Mouse (Mus musculus) splenic B cell, adult 2 months (primary cell): ENCODE measurements at regions not wholly inside any gene's neighbourhood (a gene's known extent, or its start where the extent isn't known, plus 50 kb on each side); places are given as distances from the start of the nearest gene placed in this dataset.

Source experiments
- DNase-seq: peaks from one replicate; pipeline ENCODE4 v3.0.0-alpha.2; 2011; ENCODE audit warnings: low read depth, low spot score
- H3K27me3 ChIP-seq: 2 replicates; pipeline ENCODE4 v1.6.1; 2012; ENCODE audit warnings: mild to moderate bottlenecking, low read length, moderate library complexity, mixed read lengths; ENCODE audit not compliant: control insufficient read depth, poor library complexity, insufficient read depth, severe bottlenecking
- H3K36me3 ChIP-seq: 2 replicates; pipeline ENCODE4 v1.6.1; 2012; ENCODE audit warnings: mild to moderate bottlenecking, low read length, moderate library complexity, mixed read lengths; ENCODE audit not compliant: control insufficient read depth, poor library complexity, insufficient read depth, severe bottlenecking

GRCm38 (mm10) chr11:109058021-109058420 lies 86.1 kb downstream of the E030025P04Rik start:
- no peaks in the 10 kb centered on the region for H3K27me3 ChIP-seq
- no peak for DNase-seq
- no peaks in the 10 kb centered on the region for H3K36me3 ChIP-seq

- no peaks in the 10 kb centered on the region for H3K36me3 ChIP-seq
- no peak for DNase-seq
- no peaks in the 10 kb centered on the region for H3K27me3 ChIP-seq
These were observed 95.7 kb downstream of the E030025P04Rik start for GRCm38 (mm10) chr11:109048257-109049101.

DNA sequence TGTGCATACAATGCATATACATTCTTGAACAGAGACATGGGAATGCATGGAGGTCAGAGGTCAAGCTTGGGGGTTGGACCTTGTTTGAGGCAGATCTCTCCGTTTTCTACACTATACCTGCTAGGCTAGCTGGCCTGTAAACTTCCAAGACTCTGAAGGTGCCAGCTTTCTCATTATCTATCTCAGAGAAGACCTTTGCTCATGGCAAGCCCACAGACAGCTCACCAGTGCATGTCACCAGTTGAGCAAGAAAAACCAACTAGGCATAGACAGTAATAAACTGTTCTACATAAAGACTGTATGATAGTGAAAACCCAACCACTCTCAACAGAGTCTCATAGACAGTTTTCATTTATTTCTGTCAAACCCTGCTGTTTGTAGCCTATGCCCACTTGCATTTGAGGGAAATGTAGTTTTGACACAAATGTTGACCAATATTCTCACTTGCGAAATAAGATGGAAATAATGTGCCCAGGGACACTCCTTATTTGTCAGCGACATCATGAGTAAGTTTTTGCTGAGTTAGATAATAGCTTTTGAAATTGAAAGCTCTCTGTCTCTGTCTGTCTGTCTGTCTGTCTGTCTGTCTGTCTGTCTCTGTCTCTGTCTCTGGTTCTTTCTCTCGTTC lies 96.6 kb downstream of the E030025P04Rik start:
- DNase-seq = no peak
- Histone ChIP-seq H3K27me3 (no peaks in the 10 kb centered on the region), H3K36me3 (no peaks in the 10 kb centered on the region)

DNA sequence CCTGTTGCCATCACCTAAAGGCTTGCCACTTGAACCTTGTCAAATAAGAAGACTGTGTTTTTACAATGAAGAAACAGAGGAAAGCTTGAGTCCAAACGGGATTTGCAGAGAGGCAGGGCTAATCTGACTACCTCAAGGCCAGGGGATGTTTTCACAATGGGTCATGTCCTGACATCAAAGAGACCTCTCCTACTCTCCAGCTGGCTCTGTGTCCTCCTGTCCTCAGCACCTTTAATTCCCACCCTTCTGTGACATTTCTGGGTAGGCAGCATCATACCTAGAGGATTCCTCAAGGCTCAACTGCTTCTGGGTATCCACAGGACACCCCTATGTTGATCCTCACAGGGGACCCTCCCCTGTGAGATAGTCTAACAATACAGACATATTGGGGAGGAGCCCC lies 97.7 kb downstream of the E030025P04Rik start:
- H3K36me3 ChIP-seq = no peaks in the 10 kb centered on the region
- DNase-seq = no peak

GRCm38 (mm10) chr11:109040519-109040916 lies 103.7 kb downstream of the E030025P04Rik start:
- no peak for DNase-seq
- Histone ChIP-seq H3K27me3 (no peaks in the 10 kb centered on the region), H3K36me3 (no peaks in the 10 kb centered on the region)

More for the DNA sequence above, 97.7 kb downstream of the E030025P04Rik start:
- H3K27me3 ChIP-seq = no peaks in the 10 kb centered on the region

DNA sequence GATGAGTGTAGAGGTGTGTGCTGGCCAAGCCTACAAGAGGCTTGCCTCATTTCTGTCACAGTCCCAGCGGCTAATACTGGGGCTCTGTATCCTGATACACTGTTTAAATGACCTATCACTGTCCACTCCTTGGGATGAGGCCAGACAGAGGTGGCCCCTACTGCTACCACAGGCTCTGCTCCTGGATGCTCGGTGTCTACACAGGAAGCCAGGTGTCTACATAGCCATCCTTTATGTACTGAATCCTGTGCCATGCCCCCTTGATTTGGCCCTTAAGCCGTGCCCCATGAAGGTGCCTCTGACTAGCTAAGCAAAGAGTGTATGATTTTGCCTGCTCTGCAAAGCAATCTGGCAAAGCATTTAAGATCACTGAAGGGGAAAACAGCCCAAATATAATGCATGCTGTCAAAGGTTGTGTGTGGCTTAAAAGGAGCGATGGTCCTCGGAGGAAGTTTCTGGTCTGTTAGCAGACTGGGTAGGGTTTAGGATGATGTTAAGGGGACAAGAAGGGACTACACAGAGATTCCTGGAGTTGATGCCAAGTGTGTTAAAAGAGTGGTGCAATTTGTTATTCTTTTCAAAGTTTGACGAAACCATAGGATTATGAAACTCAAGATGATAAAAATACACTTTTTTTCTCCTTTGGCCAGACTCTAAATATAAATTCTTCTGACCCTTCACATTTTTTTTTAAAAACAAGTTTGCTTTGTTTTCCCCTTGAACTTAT lies 104.2 kb downstream of the E030025P04Rik start:
- DNase-seq = no peak
- H3K36me3 ChIP-seq = no peaks in the 10 kb centered on the region
- no peaks in the 10 kb centered on the region for H3K27me3 ChIP-seq

GRCm38 (mm10) chr11:109039060-109039791 lies 104.9 kb downstream of the E030025P04Rik start:
- no peak for DNase-seq
- H3K36me3 ChIP-seq = no peaks in the 10 kb centered on the region
- no peaks in the 10 kb centered on the region for H3K27me3 ChIP-seq

- no peak for DNase-seq
- Histone ChIP-seq H3K36me3 (no peaks in the 10 kb centered on the region), H3K27me3 (no peaks in the 10 kb centered on the region)
These were observed 106.0 kb downstream of the E030025P04Rik start for GRCm38 (mm10) chr11:109038136-109038535.

DNA sequence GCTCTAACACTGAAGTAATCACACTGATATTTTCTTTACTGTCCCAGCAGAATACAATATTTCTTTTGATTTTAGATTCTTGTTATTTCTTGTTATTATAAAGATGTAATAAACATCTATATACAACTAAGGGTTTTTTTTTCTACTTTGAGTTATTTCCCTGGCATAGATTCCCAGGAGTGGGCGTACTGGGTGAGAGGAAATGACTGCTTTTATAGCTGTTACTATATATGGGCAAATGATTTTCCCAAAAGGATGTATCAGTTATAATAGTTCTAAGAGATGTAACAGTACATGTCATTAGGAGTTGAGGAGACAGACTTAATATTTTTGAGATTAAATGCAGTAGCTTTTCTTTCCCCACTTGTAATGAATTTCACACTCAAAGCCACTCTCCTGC lies 109.6 kb downstream of the E030025P04Rik start:
- no peak for DNase-seq
- Histone ChIP-seq H3K27me3 (no peaks in the 10 kb centered on the region), H3K36me3 (no peaks in the 10 kb centered on the region)

DNA sequence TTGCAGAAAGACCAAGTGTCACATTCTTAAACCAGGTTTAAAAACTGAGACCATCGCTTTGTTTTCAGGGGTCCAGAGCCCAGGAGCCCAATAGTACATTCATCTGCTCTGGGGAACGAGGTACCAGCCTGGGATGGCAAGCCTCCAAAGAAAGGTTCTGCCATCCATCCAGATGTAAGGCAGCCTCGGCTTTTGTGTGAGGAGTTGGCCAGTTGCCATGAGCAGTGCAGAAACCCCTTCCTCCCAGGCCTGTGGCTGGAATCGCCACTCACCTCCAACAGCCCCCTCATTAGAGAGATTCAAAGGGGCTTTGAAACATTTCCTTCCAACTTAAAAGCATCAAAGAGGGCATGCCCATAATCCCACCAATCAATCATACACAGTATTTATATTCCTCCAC lies 110.1 kb downstream of the E030025P04Rik start:
- Histone ChIP-seq H3K27me3 (no peaks in the 10 kb centered on the region), H3K36me3 (no peaks in the 10 kb centered on the region)
- DNase-seq = no peak

DNA sequence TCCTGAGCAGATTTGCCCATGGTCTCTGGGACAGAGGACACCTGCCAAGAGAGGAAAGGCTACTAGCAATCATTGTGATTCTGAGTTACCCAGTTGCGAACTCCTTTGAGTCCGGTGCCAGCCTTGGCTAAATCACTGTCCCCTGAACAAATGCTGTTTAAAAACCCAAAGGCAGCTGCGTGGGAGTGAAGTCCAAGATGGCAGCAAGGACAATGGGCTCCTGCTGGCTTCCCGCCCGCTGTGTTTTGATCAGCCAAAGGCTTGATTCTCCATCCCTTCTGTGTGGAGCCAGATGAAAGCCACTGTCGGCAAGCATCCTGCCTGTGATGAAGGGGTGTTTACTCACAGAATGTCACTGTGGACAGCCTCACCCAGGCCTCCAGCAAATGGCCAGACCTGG lies 111.4 kb downstream of the E030025P04Rik start:
- Histone ChIP-seq H3K36me3 (no peaks in the 10 kb centered on the region), H3K27me3 (no peaks in the 10 kb centered on the region)
- no peak for DNase-seq

GRCm38 (mm10) chr11:109030486-109030885 lies 110.3 kb downstream of the Axin2 start:
- Histone ChIP-seq H3K36me3 (no peaks in the 10 kb centered on the region), H3K27me3 (no peaks in the 10 kb centered on the region)
- DNase-seq = peak; percentile 23

DNA sequence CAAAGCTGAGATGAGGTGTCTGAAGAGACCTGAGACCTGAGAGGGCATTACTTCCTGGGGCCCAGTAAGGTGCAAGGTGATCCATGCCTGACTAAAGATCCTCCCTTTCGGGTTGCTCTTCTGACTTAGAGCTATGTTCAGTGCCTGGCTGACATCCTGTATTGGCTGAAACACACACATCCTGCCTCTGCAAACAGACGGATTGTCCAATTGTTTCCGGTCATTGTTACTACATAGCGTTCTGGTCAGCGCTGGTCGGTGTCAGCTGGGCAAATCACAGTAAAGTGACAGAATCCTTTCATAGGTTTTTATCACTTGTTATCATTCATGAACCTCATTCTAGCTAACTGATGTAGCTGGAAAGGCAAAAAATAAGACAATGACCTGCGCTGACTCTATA lies 109.7 kb downstream of the Axin2 start:
- no peaks in the 10 kb centered on the region for H3K27me3 ChIP-seq
- H3K36me3 ChIP-seq = no peaks in the 10 kb centered on the region
- no peak for DNase-seq

- DNase-seq = no peak
- Histone ChIP-seq H3K36me3 (no peaks in the 10 kb centered on the region), H3K27me3 (no peaks in the 10 kb centered on the region)
These were observed 94.7 kb downstream of the Axin2 start for GRCm38 (mm10) chr11:109014806-109015205.
